Mouse (Mus musculus) 3134 (cell line): Measurements from ENCODE around the gene Gm28557.
A peak's percentile ranks its signal among the peaks of the same experiment; 100 is the strongest.
"Not testable (repeated sequence)": the region's sequence is repeated elsewhere in the genome, so short reads cannot be mapped to it uniquely, and the experiment has no call there.

ENCODE experiments used
- DNase-seq: peaks from one replicate; pipeline ENCODE4 v3.0.0-alpha.2; 2011; ENCODE audit warnings: low spot score; ENCODE audit not compliant: insufficient read length; ENCODE audit errors: extremely low read depth

The Gm28557 gene

GRCm38 (mm10) chr13:67108194-67108820 lies at the start of gene Gm28557:
Gene Gm28557, minus strand, starts transcription at chr13:67108604.
- DNase-seq = peak; percentile 77

- peak; percentile 69 for DNase-seq
Observed at GRCm38 (mm10) chr13:67128038-67128721, 19.8 kb upstream of the Gm28557 start.

- not testable (repeated sequence) for DNase-seq
Observed at GRCm38 (mm10) chr13:67127507-67127906, 19.1 kb upstream of the Gm28557 start.

GRCm38 (mm10) chr13:67124460-67124859 lies 16.1 kb upstream of the Gm28557 start:
- no peak for DNase-seq

- DNase-seq = not testable (repeated sequence)
Observed at GRCm38 (mm10) chr13:67121360-67121759, 13.0 kb upstream of the Gm28557 start, which contains the start of gene Zfp759. Gene Zfp759, plus strand, starts transcription at chr13:67121660.

GRCm38 (mm10) chr13:67116163-67116562 lies 7.8 kb upstream of the Gm28557 start, which contains the start of gene Rslcan18:
Gene Rslcan18, minus strand, starts transcription at chr13:67116263.
- DNase-seq = not testable (repeated sequence)

GRCm38 (mm10) chr13:67113287-67113686 lies 4.9 kb upstream of the Gm28557 start:
- DNase-seq = no peak

GRCm38 (mm10) chr13:67112096-67112495 lies 3.7 kb upstream of the Gm28557 start:
- no peak for DNase-seq

GRCm38 (mm10) chr13:67108821-67109206 lies 410 bp upstream of the Gm28557 start:
- no peak for DNase-seq

GRCm38 (mm10) chr13:67107681-67108080 lies 723 bp downstream of the Gm28557 start:
- no peak for DNase-seq

- no peak for DNase-seq
Observed at GRCm38 (mm10) chr13:67097876-67098275, 10.5 kb downstream of the Gm28557 start, which contains the start of gene Zfp708. Gene Zfp708, minus strand, starts transcription at chr13:67097976.

- no peak for DNase-seq
Observed at GRCm38 (mm10) chr13:67090154-67090553, 18.2 kb downstream of the Gm28557 start.

GRCm38 (mm10) chr13:67081946-67082345 lies 26.5 kb downstream of the Gm28557 start:
- no peak for DNase-seq

- peak; percentile 84 for DNase-seq
Observed at GRCm38 (mm10) chr13:67081142-67081713, 27.2 kb downstream of the Gm28557 start.

- DNase-seq = no peak
Observed at GRCm38 (mm10) chr13:67077244-67077643, 31.2 kb downstream of the Gm28557 start.

GRCm38 (mm10) chr13:67072786-67073185 lies 35.6 kb downstream of the Gm28557 start:
- DNase-seq = no peak

GRCm38 (mm10) chr13:67065386-67065785 lies 43.0 kb downstream of the Gm28557 start:
- no peak for DNase-seq

- DNase-seq = no peak
Observed at GRCm38 (mm10) chr13:67062427-67062826, 46.0 kb downstream of the Gm28557 start.

GRCm38 (mm10) chr13:67060786-67061358 lies 47.5 kb downstream of the Gm28557 start, which contains the start of gene Zfp712:
Gene Zfp712, minus strand, starts transcription at chr13:67061170.
- peak; percentile 94 for DNase-seq

- DNase-seq = peak; percentile 4
Observed at GRCm38 (mm10) chr13:67060161-67060785, 48.1 kb downstream of the Gm28557 start.
